Mouse (Mus musculus) kidney, adult 2 months (tissue): Measurements from ENCODE around the gene Casp3.

ENCODE experiments used
- CTCF ChIP-seq: fragments of 200-500 bp; conservative IDR thresholded peaks from 2 replicates; pipeline ENCODE4 v1.5.1; 2011; ENCODE audit warnings: low read depth, mild to moderate bottlenecking, control low read depth, low read length, moderate library complexity, mixed read lengths; ENCODE audit not compliant: insufficient read depth, insufficient read length
- POLR2A ChIP-seq: fragments of 200-500 bp; IDR thresholded peaks from one replicate; pipeline ENCODE4 v1.6.1; 2011; ENCODE audit warnings: low read depth, low read length, control low read depth

DNA sequence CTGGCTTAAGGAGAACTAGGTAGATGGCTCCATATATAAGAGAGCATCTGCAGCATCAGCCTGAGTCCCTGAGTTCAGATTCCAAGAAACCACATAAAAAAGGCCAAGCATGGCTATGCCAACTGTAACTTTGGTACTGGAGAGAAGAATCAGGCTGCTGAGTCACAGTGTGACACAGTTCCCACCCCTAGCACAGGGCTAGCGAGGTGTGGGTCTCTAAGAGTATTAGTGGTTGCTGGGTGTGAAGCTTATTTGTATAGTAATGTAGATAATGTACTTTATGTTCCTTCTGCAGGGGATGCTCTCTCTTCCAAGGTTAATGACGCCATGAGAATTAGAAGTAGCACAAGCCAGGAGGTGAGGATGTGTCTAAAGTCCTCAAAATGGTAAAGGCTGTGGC is 20.6 kb upstream of the Casp3 start:
- TF ChIP-seq POLR2A (no peak), CTCF (no peak)
